Mouse (Mus musculus): ENCODE measurements around the gene Tor1aip1. TPM values are rescaled to one million over a fixed set of nuclear protein-coding genes. Genes with fewer than 3 reads are reported as not detected.

Tor1aip1 gene
- polyA plus RNA-seq (2016; fragmentation: Nextera tagmentation; extraction: Ambion mirVana): 41.3 and 41.5 TPM in 2 replicates

- H3K27me3 ChIP-seq (ENCODE audit: low read depth, poor library complexity, severe bottlenecking): no peaks in the 10 kb centered on the region
- H3K4me1 ChIP-seq: peaks cover 27% of the 10 kb centered on the region
- peaks cover 29% of the 10 kb centered on the region for H3K36me3 ChIP-seq
- H3K9me3 ChIP-seq (replicated peaks): no peaks in the 10 kb centered on the region
- H3K4me3 ChIP-seq: peak within 1 kb of the TSS; percentile 59
- peak; percentile 97 for DNase-seq (ENCODE audit: low spot score)
- WGBS: 0% methylated on average over 59 of the region's 59 CpGs
- peak within 1 kb of the TSS; percentile 98 for H3K27ac ChIP-seq (replicated peaks)
These were observed at the start of gene Tor1aip1 for GRCm38 (mm10) chr1:156035930-156036737. Gene Tor1aip1, minus strand, starts transcription at chr1:156036480.

- H3K27me3 ChIP-seq (ENCODE audit: low read depth, poor library complexity, severe bottlenecking): no peaks in the 10 kb centered on the region
- peak; percentile 44 for DNase-seq (ENCODE audit: low spot score)
- no peak overlapping the region for H3K4me3 ChIP-seq
- no peaks in the 10 kb centered on the region for H3K9me3 ChIP-seq (replicated peaks)
- WGBS: 69% methylated on average over 5 of the region's 5 CpGs
- H3K36me3 ChIP-seq: no peaks in the 10 kb centered on the region
- H3K27ac ChIP-seq (replicated peaks): no peak overlapping the region
- H3K4me1 ChIP-seq: peaks cover 6% of the 10 kb centered on the region
These were observed 49.5 kb upstream of the Tor1aip1 start for GRCm38 (mm10) chr1:156085770-156086169.

GRCm38 (mm10) chr1:156084603-156085002, 48.3 kb upstream of the Tor1aip1 start:
- H3K36me3 ChIP-seq: no peaks in the 10 kb centered on the region
- DNase-seq (ENCODE audit: low spot score): no peak
- no peak overlapping the region for H3K4me3 ChIP-seq
- 74% methylated on average over 3 of the region's 3 CpGs for WGBS
- no peaks in the 10 kb centered on the region for H3K9me3 ChIP-seq (replicated peaks)
- no peaks in the 10 kb centered on the region for H3K27me3 ChIP-seq (ENCODE audit: low read depth, poor library complexity, severe bottlenecking)
- H3K4me1 ChIP-seq: no peaks in the 10 kb centered on the region; the same call in 1 of the 2 replicates
- no peak overlapping the region for H3K27ac ChIP-seq (replicated peaks)

GRCm38 (mm10) chr1:156077655-156078054, 41.4 kb upstream of the Tor1aip1 start:
- DNase-seq (ENCODE audit: low spot score): no peak
- WGBS: 76% methylated on average over 3 of the region's 3 CpGs
- H3K4me3 ChIP-seq: no peak overlapping the region
- peaks cover 29% of the 10 kb centered on the region for H3K4me1 ChIP-seq
- no peak overlapping the region for H3K27ac ChIP-seq (replicated peaks)
- H3K36me3 ChIP-seq: no peaks in the 10 kb centered on the region
- no peaks in the 10 kb centered on the region for H3K27me3 ChIP-seq (ENCODE audit: low read depth, poor library complexity, severe bottlenecking)
- H3K9me3 ChIP-seq (replicated peaks): no peaks in the 10 kb centered on the region

GRCm38 (mm10) chr1:156076474-156076873, 40.2 kb upstream of the Tor1aip1 start:
- Histone ChIP-seq H3K27ac (replicated peaks) (peak overlapping the region; percentile 42; the same call in 1 of the 2 replicates), H3K9me3 (replicated peaks) (no peaks in the 10 kb centered on the region), H3K4me3 (no peak overlapping the region), H3K36me3 (no peaks in the 10 kb centered on the region), H3K4me1 (peaks cover 29% of the 10 kb centered on the region), H3K27me3 (ENCODE audit: low read depth, poor library complexity, severe bottlenecking) (no peaks in the 10 kb centered on the region)
- WGBS: 63% methylated on average over 4 of the region's 4 CpGs
- no peak for DNase-seq (ENCODE audit: low spot score)

- H3K4me3 ChIP-seq: no peak overlapping the region
- H3K27me3 ChIP-seq (ENCODE audit: low read depth, poor library complexity, severe bottlenecking): no peaks in the 10 kb centered on the region
- WGBS: 59% methylated on average over 8 of the region's 8 CpGs
- H3K9me3 ChIP-seq (replicated peaks): no peaks in the 10 kb centered on the region
- H3K36me3 ChIP-seq: no peaks in the 10 kb centered on the region
- peak; percentile 39 for DNase-seq (ENCODE audit: low spot score)
- peaks cover 29% of the 10 kb centered on the region for H3K4me1 ChIP-seq
- H3K27ac ChIP-seq (replicated peaks): no peak overlapping the region; the same call in 1 of the 2 replicates
These were observed 38.3 kb upstream of the Tor1aip1 start for GRCm38 (mm10) chr1:156074575-156074974.

- Histone ChIP-seq H3K9me3 (replicated peaks) (no peaks in the 10 kb centered on the region), H3K27me3 (ENCODE audit: low read depth, poor library complexity, severe bottlenecking) (no peaks in the 10 kb centered on the region), H3K36me3 (no peaks in the 10 kb centered on the region), H3K4me3 (no peak overlapping the region), H3K4me1 (peaks cover 24% of the 10 kb centered on the region), H3K27ac (replicated peaks) (peak overlapping the region; percentile 42; the same call in 1 of the 2 replicates)
- no peak for DNase-seq (ENCODE audit: low spot score)
- WGBS: 66% methylated on average over 15 of the region's 15 CpGs
These were observed 37.0 kb upstream of the Tor1aip1 start for GRCm38 (mm10) chr1:156073169-156073821.

GRCm38 (mm10) chr1:156070106-156070505, 33.8 kb upstream of the Tor1aip1 start:
- WGBS: 90% methylated on average over 14 of the region's 14 CpGs
- no peaks in the 10 kb centered on the region for H3K27me3 ChIP-seq (ENCODE audit: low read depth, poor library complexity, severe bottlenecking)

GRCm38 (mm10) chr1:156066133-156066532, 29.9 kb upstream of the Tor1aip1 start:
- Histone ChIP-seq H3K9me3 (replicated peaks) (no peaks in the 10 kb centered on the region), H3K36me3 (peaks cover 62% of the 10 kb centered on the region), H3K4me3 (no peak overlapping the region), H3K4me1 (no peaks in the 10 kb centered on the region), H3K27me3 (ENCODE audit: low read depth, poor library complexity, severe bottlenecking) (no peaks in the 10 kb centered on the region), H3K27ac (replicated peaks) (no peak overlapping the region)
- no peak for DNase-seq (ENCODE audit: low spot score)
- 70% methylated on average over 3 of the region's 3 CpGs for WGBS

More at GRCm38 (mm10) chr1:156070106-156070505, 33.8 kb upstream of the Tor1aip1 start:
- Histone ChIP-seq H3K27ac (replicated peaks) (no peak overlapping the region), H3K4me3 (no peak overlapping the region), H3K36me3 (peaks cover 24% of the 10 kb centered on the region), H3K4me1 (peaks cover 16% of the 10 kb centered on the region), H3K9me3 (replicated peaks) (no peaks in the 10 kb centered on the region)
- no peak for DNase-seq (ENCODE audit: low spot score)

- peaks cover 80% of the 10 kb centered on the region for H3K36me3 ChIP-seq
These were observed 25.9 kb upstream of the Tor1aip1 start for GRCm38 (mm10) chr1:156062193-156062592.

GRCm38 (mm10) chr1:156058207-156058606, 21.9 kb upstream of the Tor1aip1 start:
- Histone ChIP-seq H3K4me1 (no peaks in the 10 kb centered on the region), H3K27ac (replicated peaks) (no peak overlapping the region), H3K4me3 (no peak overlapping the region), H3K36me3 (peaks cover 79% of the 10 kb centered on the region), H3K27me3 (ENCODE audit: low read depth, poor library complexity, severe bottlenecking) (no peaks in the 10 kb centered on the region), H3K9me3 (replicated peaks) (no peaks in the 10 kb centered on the region)
- WGBS: 81% methylated on average over 2 of the region's 2 CpGs
- no peak for DNase-seq (ENCODE audit: low spot score)

More at GRCm38 (mm10) chr1:156062193-156062592, 25.9 kb upstream of the Tor1aip1 start:
- Histone ChIP-seq H3K4me3 (no peak overlapping the region), H3K27ac (replicated peaks) (no peak overlapping the region), H3K27me3 (ENCODE audit: low read depth, poor library complexity, severe bottlenecking) (no peaks in the 10 kb centered on the region), H3K4me1 (no peaks in the 10 kb centered on the region), H3K9me3 (replicated peaks) (no peaks in the 10 kb centered on the region)
- no peak for DNase-seq (ENCODE audit: low spot score)
- WGBS: 95% methylated on average over 4 of the region's 4 CpGs

GRCm38 (mm10) chr1:156046688-156047087, 10.4 kb upstream of the Tor1aip1 start:
- no peaks in the 10 kb centered on the region for H3K9me3 ChIP-seq (replicated peaks)
- no peak for DNase-seq (ENCODE audit: low spot score)
- no peak overlapping the region for H3K27ac ChIP-seq (replicated peaks)
- H3K4me3 ChIP-seq: no peak overlapping the region
- peaks cover 16% of the 10 kb centered on the region for H3K4me1 ChIP-seq
- 90% methylated on average over 3 of the region's 3 CpGs for WGBS
- H3K27me3 ChIP-seq (ENCODE audit: low read depth, poor library complexity, severe bottlenecking): no peaks in the 10 kb centered on the region
- H3K36me3 ChIP-seq: peaks cover 88% of the 10 kb centered on the region

GRCm38 (mm10) chr1:156044211-156044611, 7.9 kb upstream of the Tor1aip1 start:
- Histone ChIP-seq H3K4me1 (peaks cover 24% of the 10 kb centered on the region), H3K4me3 (no peak overlapping the region), H3K9me3 (replicated peaks) (no peaks in the 10 kb centered on the region), H3K36me3 (peaks cover 64% of the 10 kb centered on the region), H3K27ac (replicated peaks) (no peak overlapping the region), H3K27me3 (ENCODE audit: low read depth, poor library complexity, severe bottlenecking) (no peaks in the 10 kb centered on the region)
- WGBS: 93% methylated on average over 5 of the region's 5 CpGs
- DNase-seq (ENCODE audit: low spot score): no peak

Measured in midbrain, embryonic 10.5 days (tissue).